15 mouse cellular contexts compared by ENCODE assay signal in genomic region chr5:103694094-103694493, GRCm38 (mm10). TPM values are rescaled to one million over a fixed set of nuclear protein-coding genes. Genes with fewer than 3 reads are reported as not detected.
DNase-seq lines count a peak whose midpoint lies in the region; ATAC-seq and TF ChIP-seq lines count a peak whose summit lies in the region.
"Had no signal": no experiment of that assay in that cellular context is flagged by ENCODE, and none has a peak within 500 bp of the region (broad histone marks: within the 10 kb centered on the region; RNA-seq: fewer than 3 reads in every experiment).

No protein-coding gene starts in this region.

- TF ChIP-seq POLR2A in bone marrow, adult 2 months (IDR thresholded peaks at IDR 0.05; ENCODE audit: borderline replicate concordance, control insufficient read depth, low read depth, low read length) = no peak

- H3K4me2 ChIP-seq in forebrain, embryonic 13.5 days = peak overlapping the region; percentile 99
- no peak overlapping the region for H3K4me2 ChIP-seq in forebrain, embryonic 15.5 days (replicated peaks)
- H3K4me2 ChIP-seq in liver, embryonic 12.5 days = no peak overlapping the region
- H3K4me2 ChIP-seq in liver, embryonic 11.5 days = no peak overlapping the region

- no peak overlapping the region for H3K4me3 ChIP-seq in forebrain, embryonic 13.5 days
- no peak overlapping the region for H3K4me3 ChIP-seq in forebrain, embryonic 15.5 days
- peak overlapping the region; percentile 72; the same call in 1 of the 2 replicates for H3K4me3 ChIP-seq in liver, embryonic 12.5 days
- no peak overlapping the region for H3K4me3 ChIP-seq in liver, embryonic 11.5 days (ENCODE audit: low read depth, low read length)
- peak overlapping the region; percentile 5 for H3K4me3 ChIP-seq in bone marrow, adult 2 months (replicated peaks; ENCODE audit: control insufficient read depth, low read depth, low read length)
- peak overlapping the region; percentile 91 for H3K4me3 ChIP-seq in macrophage (ENCODE audit: inconsistent target)

- H3K9me3 ChIP-seq in forebrain, embryonic 13.5 days (replicated peaks) = no peaks in the 10 kb centered on the region
- no peaks in the 10 kb centered on the region for H3K9me3 ChIP-seq in forebrain, embryonic 15.5 days
- no peaks in the 10 kb centered on the region for H3K9me3 ChIP-seq in liver, embryonic 12.5 days (replicated peaks)
- no peaks in the 10 kb centered on the region for H3K9me3 ChIP-seq in liver, embryonic 11.5 days (ENCODE audit: control insufficient read depth, low read length)
- H3K9me3 ChIP-seq: forebrain, embryonic 12.5 days; neural tube, embryonic 13.5 days had no signal

- H3K79me2 ChIP-seq in macrophage (ENCODE audit: inconsistent target) = peaks cover 69% of the 10 kb centered on the region

- no peak overlapping the region for H3K9ac ChIP-seq in forebrain, embryonic 13.5 days
- H3K9ac ChIP-seq in forebrain, embryonic 15.5 days (replicated peaks) = no peak overlapping the region
- H3K9ac ChIP-seq in liver, embryonic 12.5 days = no peak overlapping the region
- no peak overlapping the region for H3K9ac ChIP-seq in liver, embryonic 11.5 days (ENCODE audit: low read depth, low read length)
- H3K9ac ChIP-seq: forebrain, embryonic 12.5 days had no signal

- no peak for ATAC-seq in forebrain, embryonic 13.5 days
- no peak for ATAC-seq in forebrain, embryonic 15.5 days (replicated peaks)
- ATAC-seq in liver, embryonic 12.5 days = no peak
- ATAC-seq in liver, embryonic 11.5 days (replicated peaks; ENCODE audit: low FRiP score) = no peak
- ATAC-seq: hindbrain, postnatal 0 days had no signal

- peaks cover 18% of the 10 kb centered on the region for H3K4me1 ChIP-seq in forebrain, embryonic 13.5 days
- peaks cover 17% of the 10 kb centered on the region for H3K4me1 ChIP-seq in forebrain, embryonic 15.5 days
- H3K4me1 ChIP-seq in liver, embryonic 12.5 days = peaks cover 25% of the 10 kb centered on the region
- H3K4me1 ChIP-seq in liver, embryonic 11.5 days (replicated peaks; ENCODE audit: control insufficient read depth, insufficient read depth, low read length) = peaks cover 8% of the 10 kb centered on the region
- peaks cover 2% of the 10 kb centered on the region for H3K4me1 ChIP-seq in bone marrow, adult 2 months (ENCODE audit: control insufficient read depth, insufficient read depth, low read length)

- H3K27me3 ChIP-seq in forebrain, embryonic 13.5 days = peaks cover 28% of the 10 kb centered on the region
- peaks cover 27% of the 10 kb centered on the region; the same call in 1 of the 2 replicates for H3K27me3 ChIP-seq in forebrain, embryonic 15.5 days
- H3K27me3 ChIP-seq in liver, embryonic 12.5 days (replicated peaks) = peaks cover 61% of the 10 kb centered on the region
- H3K27me3 ChIP-seq in liver, embryonic 11.5 days (replicated peaks; ENCODE audit: control insufficient read depth, insufficient read depth, low read length) = peaks cover 27% of the 10 kb centered on the region

- 54% methylated on average over 6 of the region's 6 CpGs for WGBS in forebrain, embryonic 13.5 days
- WGBS in forebrain, embryonic 15.5 days = 54% methylated on average over 6 of the region's 6 CpGs
- 47% methylated on average over 6 of the region's 6 CpGs for WGBS in liver, embryonic 12.5 days (ENCODE audit: insufficient replicate concordance)
- WGBS in liver, embryonic 11.5 days = 48% methylated on average over 6 of the region's 6 CpGs
- 17% methylated on average over 6 of the region's 6 CpGs for whole genome bisulfite sequencing in bone marrow, adult 2 months
- 32% methylated on average over 6 of the region's 6 CpGs for WGBS in macrophage (ENCODE audit: missing documents)

- H3K36me3 ChIP-seq in forebrain, embryonic 13.5 days (ENCODE audit: poor library complexity, severe bottlenecking) = no peaks in the 10 kb centered on the region
- H3K36me3 ChIP-seq in forebrain, embryonic 15.5 days = no peaks in the 10 kb centered on the region
- no peaks in the 10 kb centered on the region for H3K36me3 ChIP-seq in liver, embryonic 12.5 days
- H3K36me3 ChIP-seq in liver, embryonic 11.5 days (ENCODE audit: control insufficient read depth, insufficient read depth, low read length) = no peaks in the 10 kb centered on the region
- no peaks in the 10 kb centered on the region for H3K36me3 ChIP-seq in macrophage (ENCODE audit: inconsistent target)
- H3K36me3 ChIP-seq: forebrain, embryonic 12.5 days; neural tube, embryonic 13.5 days had no signal

- TF ChIP-seq CTCF in bone marrow, adult 2 months (IDR thresholded peaks at IDR 0.05; ENCODE audit: control insufficient read depth, insufficient read depth, low read length) = no peak

- no peak overlapping the region for H3K27ac ChIP-seq in forebrain, embryonic 13.5 days
- H3K27ac ChIP-seq in forebrain, embryonic 15.5 days (replicated peaks) = no peak overlapping the region
- no peak overlapping the region for H3K27ac ChIP-seq in liver, embryonic 12.5 days
- H3K27ac ChIP-seq in liver, embryonic 11.5 days (ENCODE audit: low read depth, low read length) = no peak overlapping the region
- no peak overlapping the region for H3K27ac ChIP-seq in bone marrow, adult 2 months (ENCODE audit: control insufficient read depth, insufficient read depth, low read depth, low read length, poor library complexity)
- H3K27ac ChIP-seq in macrophage = peak overlapping the region; percentile 75
- H3K27ac ChIP-seq: forebrain, embryonic 12.5 days; hindbrain, postnatal 0 days; neural tube, embryonic 13.5 days had no signal

- DNase-seq in liver, embryonic 11.5 days (ENCODE audit: low spot score) = no peak
- DNase-seq in right cerebral cortex, postnatal 10 days (ENCODE audit: low spot score in 2 of 2) = no peak
- no peak for DNase-seq in cerebellum, adult 11 months
- DNase-seq: cerebellum, adult 9-10 months; layer of hippocampus, postnatal 36 days had no signal

RNA-seq across cellular contexts. Expression of gene Aff1, which starts 1.9 kb away (rescaled TPM):
- 1.8 and 2.0 TPM in 2 replicates for polyA plus RNA-seq in forebrain, embryonic 13.5 days (2015; fragmentation: Nextera tagmentation; extraction: Ambion mirVana)
- 1.2 and 2.4 TPM in 2 replicates for polyA plus RNA-seq in forebrain, embryonic 15.5 days (2015; fragmentation: Nextera tagmentation; extraction: Ambion mirVana)
- 17.0 and 19.5 TPM in 2 replicates for polyA plus RNA-seq in liver, embryonic 12.5 days (2016; fragmentation: Nextera tagmentation; extraction: Ambion mirVana)
- 19.3 and 19.7 TPM in 2 replicates for polyA plus RNA-seq in liver, embryonic 11.5 days (2014; fragmentation: Nextera tagmentation; extraction: Ambion mirVana)
- 25.1 and 41.4 TPM in 2 replicates for polyA plus RNA-seq in bone marrow, adult 2 months (2011; ENCODE audit: insufficient read depth, insufficient read length, low replicate concordance, missing spikeins)
- total RNA-seq in macrophage (2018; cell fraction: chromatin; rRNA removed) = 100 to 1,000 TPM; 203 to 938 (median 276) TPM
- 100 to 1,000 TPM in 8 of 26 experiments, 10 to 100 TPM in 18; 80.4 to 132 (median 93.2) TPM for total RNA-seq in macrophage (2018; cell fraction: cytosol; rRNA removed)
- 100 to 1,000 TPM; 134 to 711 (median 191) TPM for total RNA-seq in macrophage (2018; cell fraction: nucleus; rRNA removed)
- 46.6 to 51.5 TPM (median 46.7 TPM) in 3 replicates for polyA plus RNA-seq in macrophage (2018)

RNA-seq across cellular contexts. Expression of gene 1700016H13Rik, which starts 38.3 kb away (rescaled TPM):
- polyA plus RNA-seq in forebrain, embryonic 13.5 days (2015; fragmentation: Nextera tagmentation; extraction: Ambion mirVana) = 0.27 and 0.37 TPM in 2 replicates
- polyA plus RNA-seq in forebrain, embryonic 15.5 days (2015; fragmentation: Nextera tagmentation; extraction: Ambion mirVana) = 0.31 and 0.62 TPM in 2 replicates
- not detected in 2 replicates for polyA plus RNA-seq in liver, embryonic 12.5 days (2016; fragmentation: Nextera tagmentation; extraction: Ambion mirVana)
- 0.15 TPM in 1 of 2 replicates, not detected in the other for polyA plus RNA-seq in liver, embryonic 11.5 days (2014; fragmentation: Nextera tagmentation; extraction: Ambion mirVana)
- polyA plus RNA-seq in bone marrow, adult 2 months (2011; ENCODE audit: insufficient read depth, insufficient read length, low replicate concordance, missing spikeins) = not detected in 2 replicates
- total RNA-seq in macrophage (2018; cell fraction: chromatin; rRNA removed) = not detected
- under 1 TPM in 4 of 26 experiments, not detected in 22; 0.09 to 0.15 (median 0.12) TPM for total RNA-seq in macrophage (2018; cell fraction: cytosol; rRNA removed)
- not detected for total RNA-seq in macrophage (2018; cell fraction: nucleus; rRNA removed)
- not detected in 3 replicates for polyA plus RNA-seq in macrophage (2018)
- total RNA-seq: adrenal gland, postnatal 36 days; heart, postnatal 10 days; layer of hippocampus, postnatal 36 days had no signal
- polyA plus RNA-seq: forebrain, embryonic 12.5 days; hindbrain, postnatal 0 days; neural tube, embryonic 13.5 days had no signal

Comparison
In these comparisons a context has a peak if more than half of its experiments do, and no peak if none do; other contexts are left out.
1. H3K4me3 ChIP-seq: peak in liver, embryonic 12.5 days (single experiment), bone marrow, adult 2 months (single experiment) and macrophage (single experiment); none in forebrain, embryonic 13.5 days (single experiment), forebrain, embryonic 15.5 days (single experiment) and liver, embryonic 11.5 days (single experiment).